Comparison of ENCODE assay signal across 8 mouse cellular contexts in the genomic region with DNA sequence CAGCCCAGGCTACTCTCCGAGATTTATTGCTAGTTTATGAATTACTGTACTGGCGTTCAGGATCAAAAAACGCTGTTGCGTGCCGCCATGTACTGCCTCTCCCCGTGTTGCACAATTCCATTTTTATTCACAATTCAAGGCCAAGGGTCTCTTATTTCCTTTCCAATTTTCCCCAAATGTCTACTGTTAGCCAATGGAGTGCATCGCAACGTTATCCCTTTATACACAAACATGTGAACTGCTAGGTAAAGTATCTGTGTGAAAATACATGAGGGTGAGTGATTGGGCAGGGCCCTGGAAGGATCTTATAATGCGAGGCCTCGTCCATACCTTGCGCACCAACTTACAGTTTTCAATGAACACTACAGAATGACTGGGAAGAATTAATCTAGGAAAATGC. TPM values are rescaled to one million over a fixed set of nuclear protein-coding genes. Genes with fewer than 3 reads are reported as not detected.
DNase-seq lines count a peak whose midpoint lies in the region; ATAC-seq and TF ChIP-seq lines count a peak whose summit lies in the region.

No protein-coding gene starts in this region.

- ATAC-seq in neural tube, embryonic 13.5 days (ENCODE audit: low read depth): 0 out of 2 replicates have a peak, but pooled peaks have one; percentile 30

- H3K27ac ChIP-seq in embryonic fibroblast, embryonic 13.5 days (ENCODE audit: insufficient read depth, low read length): no peak overlapping the region; the same call in 1 of the 2 replicates
- no peak overlapping the region for H3K27ac ChIP-seq in neural tube, embryonic 13.5 days (replicated peaks)

- WGBS in large intestine, adult 2 months: 8% methylated on average over 11 of the region's 11 CpGs
- whole genome bisulfite sequencing in neural tube, embryonic 13.5 days: 35% methylated on average over 11 of the region's 11 CpGs

- TF ChIP-seq CTCF in embryonic fibroblast, embryonic 13.5 days (IDR thresholded peaks at IDR 0.05; ENCODE audit: borderline replicate concordance, insufficient read depth, low read length): no peak

- peak overlapping the region; percentile 68 for H3K4me2 ChIP-seq in neural tube, embryonic 13.5 days

- no peaks in the 10 kb centered on the region for H3K9me3 ChIP-seq in neural tube, embryonic 13.5 days

- DNase-seq in adrenal gland, postnatal 10 days: peak; percentile 13
- DNase-seq in adrenal gland, adult 18-20 months (ENCODE audit: low spot score in 2 of 2): no peak
- DNase-seq in 3T3-L1 (ENCODE audit: low read depth, low spot score): peak; percentile 35
- peak; percentile 38 for DNase-seq in large intestine, adult 2 months (ENCODE audit: low read depth, low spot score)
- no peak for DNase-seq in right cerebral cortex, postnatal 4 days
- no peak for DNase-seq in cerebellum, adult 11 months

- no peak for TF ChIP-seq POLR2A in embryonic fibroblast, embryonic 13.5 days (IDR thresholded peaks at IDR 0.05; ENCODE audit: low read depth, low read length)

- H3K4me3 ChIP-seq in embryonic fibroblast, embryonic 13.5 days (ENCODE audit: insufficient read depth, low read length): peak overlapping the region; percentile 93
- H3K4me3 ChIP-seq in neural tube, embryonic 13.5 days: peak overlapping the region; percentile 70

- H3K27me3 ChIP-seq in neural tube, embryonic 13.5 days: no peaks in the 10 kb centered on the region

- peaks cover 41% of the 10 kb centered on the region for H3K36me3 ChIP-seq in neural tube, embryonic 13.5 days

- 0 out of 2 replicates have a peak, but pooled peaks cover 2% of the 10 kb centered on the region for H3K4me1 ChIP-seq in embryonic fibroblast, embryonic 13.5 days (ENCODE audit: control insufficient read depth, insufficient read depth, low read length)
- H3K4me1 ChIP-seq in neural tube, embryonic 13.5 days (replicated peaks): peaks cover 12% of the 10 kb centered on the region

- peak overlapping the region; percentile 94 for H3K9ac ChIP-seq in neural tube, embryonic 13.5 days

RNA-seq across cellular contexts. Expression of a gene that starts 0.9 kb away (rescaled TPM):
- 10 to 100 TPM; 34.3 to 56.1 TPM for total RNA-seq in adrenal gland, postnatal 10 days (2021)
- 10 to 100 TPM; 31.9 to 32.2 TPM for total RNA-seq in adrenal gland, adult 18-20 months (2021)
- 65.9 and 80.0 TPM in 2 replicates for polyA plus RNA-seq in embryonic fibroblast, embryonic 13.5 days (2011; ENCODE audit: insufficient read length, low read depth, missing spikeins)
- 16.4 and 31.1 TPM in 2 replicates for polyA plus RNA-seq in large intestine, adult 2 months (2012; rRNA removed)
- 106 and 111 TPM in 2 replicates for polyA plus RNA-seq in neural tube, embryonic 13.5 days (2015; fragmentation: Nextera tagmentation; extraction: Ambion mirVana)

RNA-seq across cellular contexts. Expression of a gene that starts 31.6 kb away (rescaled TPM):
- 1 to 10 TPM in 1 of 2 experiments, not detected in 1; 2.1 TPM for total RNA-seq in adrenal gland, postnatal 10 days (2021)
- total RNA-seq in adrenal gland, adult 18-20 months (2021): 1 to 10 TPM in 1 of 2 experiments, not detected in 1; 1.5 TPM
- polyA plus RNA-seq in embryonic fibroblast, embryonic 13.5 days (2011; ENCODE audit: insufficient read length, low read depth, missing spikeins): 0.90 TPM in 1 of 2 replicates, not detected in the other
- polyA plus RNA-seq in large intestine, adult 2 months (2012; rRNA removed): 1.3 and 1.9 TPM in 2 replicates
- 0.85 and 0.95 TPM in 2 replicates for polyA plus RNA-seq in neural tube, embryonic 13.5 days (2015; fragmentation: Nextera tagmentation; extraction: Ambion mirVana)

RNA-seq across cellular contexts. Expression of a gene that starts 48.3 kb away (rescaled TPM):
- 10 to 100 TPM; 10.6 to 13.2 TPM for total RNA-seq in adrenal gland, postnatal 10 days (2021)
- total RNA-seq in adrenal gland, adult 18-20 months (2021): 10 to 100 TPM in 1 of 2 experiments, 1 to 10 TPM in 1; 6.6 to 13.1 TPM
- 3.0 and 3.3 TPM in 2 replicates for polyA plus RNA-seq in embryonic fibroblast, embryonic 13.5 days (2011; ENCODE audit: insufficient read length, low read depth, missing spikeins)
- polyA plus RNA-seq in large intestine, adult 2 months (2012; rRNA removed): 0.11 and 0.22 TPM in 2 replicates
- polyA plus RNA-seq in neural tube, embryonic 13.5 days (2015; fragmentation: Nextera tagmentation; extraction: Ambion mirVana): 6.3 and 6.4 TPM in 2 replicates

RNA-seq across cellular contexts. Expression of a gene that starts 49.3 kb away (rescaled TPM):
- 100 to 1,000 TPM; 127 to 134 TPM for total RNA-seq in adrenal gland, postnatal 10 days (2021)
- total RNA-seq in adrenal gland, adult 18-20 months (2021): 100 to 1,000 TPM; 136 to 140 TPM
- 159 and 172 TPM in 2 replicates for polyA plus RNA-seq in embryonic fibroblast, embryonic 13.5 days (2011; ENCODE audit: insufficient read length, low read depth, missing spikeins)
- polyA plus RNA-seq in large intestine, adult 2 months (2012; rRNA removed): 89.1 and 98.5 TPM in 2 replicates
- polyA plus RNA-seq in neural tube, embryonic 13.5 days (2015; fragmentation: Nextera tagmentation; extraction: Ambion mirVana): 284 and 308 TPM in 2 replicates

RNA-seq across cellular contexts. Expression of a gene that starts 49.5 kb away (rescaled TPM):
- 10 to 100 TPM; 33.9 to 40.2 TPM for total RNA-seq in adrenal gland, postnatal 10 days (2021)
- 10 to 100 TPM; 41.2 to 52.2 TPM for total RNA-seq in adrenal gland, adult 18-20 months (2021)
- 86.6 and 89.6 TPM in 2 replicates for polyA plus RNA-seq in embryonic fibroblast, embryonic 13.5 days (2011; ENCODE audit: insufficient read length, low read depth, missing spikeins)
- 15.1 and 37.5 TPM in 2 replicates for polyA plus RNA-seq in large intestine, adult 2 months (2012; rRNA removed)
- polyA plus RNA-seq in neural tube, embryonic 13.5 days (2015; fragmentation: Nextera tagmentation; extraction: Ambion mirVana): 37.6 and 42.1 TPM in 2 replicates

Comparison
In these comparisons a context has a peak if more than half of its experiments do, and no peak if none do; other contexts are left out.
1. DNase-seq: peak in adrenal gland, postnatal 10 days (single experiment), 3T3-L1 (single experiment) and large intestine, adult 2 months (single experiment); none in adrenal gland, adult 18-20 months (0 of 2), right cerebral cortex, postnatal 4 days (single experiment) and cerebellum, adult 11 months (single experiment).